Mouse (Mus musculus) embryo, embryonic 11 days (tissue): ENCODE results near the gene Phf19.

Experiments
- DNase-seq: peaks from one replicate; pipeline ENCODE4 v3.0.0-alpha.2; 2015

Phf19 gene

DNA sequence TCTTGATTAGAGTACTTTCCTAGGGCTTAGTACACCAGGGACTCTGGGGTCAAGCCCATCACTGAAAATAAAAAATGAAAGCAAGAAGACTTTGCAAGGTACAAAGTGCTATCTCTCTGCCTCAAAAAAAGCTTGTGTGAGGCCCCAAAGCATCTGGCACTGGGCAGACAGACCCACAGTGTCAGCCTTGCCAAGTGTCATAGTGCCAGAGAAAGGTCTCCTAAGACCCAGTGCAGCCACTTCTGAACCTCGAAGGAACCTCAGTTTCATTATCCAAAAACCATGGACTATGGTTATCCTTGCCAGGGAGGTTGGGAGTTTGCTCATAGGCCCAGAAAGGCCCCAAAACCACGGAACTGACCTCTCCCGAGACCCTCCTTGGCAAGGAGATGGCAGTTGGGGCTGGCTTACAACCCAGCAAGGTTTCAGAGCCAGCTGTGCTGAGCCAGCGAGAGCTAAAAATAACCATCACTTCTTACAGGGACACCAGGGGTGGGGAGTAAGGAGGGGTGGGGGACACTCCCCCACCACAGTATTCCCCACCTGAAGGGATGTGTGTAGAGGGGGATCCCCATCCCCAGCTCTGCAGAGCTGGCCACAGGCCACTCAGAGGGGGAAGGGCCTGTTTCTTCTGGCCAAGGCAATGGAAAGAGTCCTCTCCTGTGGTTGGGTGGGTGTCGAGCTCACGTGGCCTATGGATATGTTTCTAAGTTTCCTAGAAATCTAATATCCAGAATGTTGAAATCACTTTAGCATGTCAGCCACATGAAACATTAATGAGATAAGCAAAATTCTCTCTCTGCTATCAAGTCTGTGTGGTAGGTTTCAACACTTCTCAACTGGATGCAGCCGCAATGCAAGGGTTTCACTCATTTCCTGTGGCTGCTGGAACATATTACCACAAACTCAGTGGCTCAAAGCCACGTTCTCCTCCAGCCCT lies 24.7 kb upstream of the Phf19 start:
- no peak for DNase-seq

DNA sequence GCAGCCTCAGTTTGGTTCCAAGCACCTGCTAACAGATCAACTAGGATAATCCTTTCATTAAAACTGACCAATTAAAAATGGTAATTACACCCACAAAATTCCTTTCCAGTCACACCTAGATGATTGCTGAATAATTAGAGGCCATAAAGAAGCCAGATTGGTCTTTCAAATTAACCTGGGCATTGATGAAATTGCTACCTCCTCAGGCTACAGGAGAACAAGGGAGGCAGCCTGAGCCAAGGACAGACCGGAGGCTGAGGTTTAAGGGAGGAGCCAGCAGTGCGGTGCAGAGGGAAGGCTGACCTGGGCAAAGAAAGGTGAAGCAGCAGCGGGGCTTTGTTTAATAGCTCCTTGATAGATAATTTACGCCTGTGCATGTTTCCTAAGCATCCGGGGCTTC lies 23.6 kb upstream of the Phf19 start:
- DNase-seq: no peak

DNA sequence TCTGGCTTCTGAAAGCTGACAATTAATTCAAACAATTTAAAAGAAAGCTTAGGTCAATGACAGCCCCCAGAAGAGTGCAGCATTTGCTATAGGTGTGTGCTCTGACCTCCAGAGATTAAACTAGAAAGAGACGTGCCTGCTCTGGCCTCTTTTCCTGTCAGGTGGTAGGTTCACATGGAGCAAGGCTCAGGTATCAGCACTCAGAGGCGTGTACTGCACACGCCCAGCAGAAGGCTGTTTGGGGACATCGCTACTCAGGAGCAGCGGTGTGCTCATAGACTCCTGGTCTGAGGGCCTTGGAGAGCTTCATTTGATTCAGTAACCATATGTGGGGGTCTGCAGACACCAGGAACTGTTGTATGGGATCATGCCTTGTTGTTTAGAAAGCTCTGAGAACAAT lies 13.5 kb upstream of the Phf19 start:
- DNase-seq: no peak

DNA sequence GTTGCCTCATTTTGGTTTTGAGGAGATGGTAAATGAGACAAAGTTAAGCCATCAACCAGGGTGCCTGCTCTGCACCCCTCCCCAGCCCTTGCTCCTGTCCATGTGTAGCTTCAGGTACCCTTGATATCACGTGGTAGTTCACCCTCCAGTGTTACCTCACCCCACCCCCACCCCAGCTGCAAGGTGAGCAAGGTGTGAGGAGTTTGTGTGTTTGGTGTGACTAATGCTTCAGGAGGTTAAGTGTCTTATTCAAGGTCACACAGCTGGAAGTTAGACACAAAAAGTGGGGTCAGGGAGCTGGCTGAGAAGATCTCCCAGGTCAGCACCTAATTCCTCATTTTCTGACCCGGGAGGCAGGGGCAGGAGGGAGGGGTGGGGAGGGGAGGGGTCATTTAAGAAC lies 8.9 kb upstream of the Phf19 start:
- no peak for DNase-seq

DNA sequence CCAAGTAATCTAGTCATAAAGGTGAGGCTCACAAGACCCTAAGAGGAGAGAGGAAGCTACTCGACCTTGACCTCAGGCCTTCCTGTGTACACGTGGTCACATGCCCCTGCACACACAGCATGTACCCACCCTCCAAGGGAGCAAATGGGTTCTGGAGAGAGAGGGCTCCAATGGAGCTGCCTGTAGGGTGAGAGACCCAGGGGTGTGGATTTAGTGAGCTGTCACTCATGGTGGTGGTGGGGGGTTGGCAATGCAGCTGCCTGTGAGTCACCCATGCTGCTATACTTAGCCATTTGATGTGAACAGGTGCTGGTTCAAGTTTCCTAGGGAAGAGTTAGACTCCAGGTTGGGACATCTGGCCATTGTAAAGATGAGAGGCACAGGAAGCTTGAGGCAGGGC lies 6.3 kb upstream of the Phf19 start:
- DNase-seq: no peak

DNA sequence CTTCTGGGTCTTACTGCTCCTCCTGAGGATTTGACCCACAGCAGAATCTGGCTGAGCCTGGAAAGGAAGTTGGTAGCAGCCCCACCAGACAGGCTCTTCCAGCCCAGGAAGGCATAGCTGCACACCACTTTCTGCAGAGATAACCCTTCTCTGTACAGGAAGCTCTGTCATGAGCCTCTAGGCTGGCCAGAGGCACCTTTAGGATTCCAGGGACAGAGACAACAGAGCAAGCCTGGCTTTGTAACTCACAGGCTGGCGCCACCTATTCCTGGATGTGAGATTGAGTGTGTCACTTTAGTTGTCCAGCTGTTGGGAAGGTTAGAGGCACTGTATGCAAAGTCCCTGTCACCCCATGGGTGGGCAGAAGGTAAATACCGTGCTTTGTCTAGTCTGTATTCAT lies 1.3 kb upstream of the Phf19 start:
- DNase-seq: no peak

DNA sequence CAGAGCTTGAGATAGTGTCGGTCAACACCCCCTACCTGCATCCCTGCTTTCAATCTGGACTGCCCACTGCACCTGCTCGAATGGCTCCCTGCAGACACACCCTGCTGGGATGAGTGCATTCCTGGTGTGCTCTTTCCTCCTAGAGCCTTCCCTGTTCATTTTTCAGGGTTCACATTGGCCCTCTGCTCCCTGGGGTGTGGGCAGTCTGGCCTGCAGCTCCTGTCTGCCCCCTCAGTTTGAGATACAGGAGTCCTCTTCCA lies 927 bp upstream of the Phf19 start:
- no peak for DNase-seq

DNA sequence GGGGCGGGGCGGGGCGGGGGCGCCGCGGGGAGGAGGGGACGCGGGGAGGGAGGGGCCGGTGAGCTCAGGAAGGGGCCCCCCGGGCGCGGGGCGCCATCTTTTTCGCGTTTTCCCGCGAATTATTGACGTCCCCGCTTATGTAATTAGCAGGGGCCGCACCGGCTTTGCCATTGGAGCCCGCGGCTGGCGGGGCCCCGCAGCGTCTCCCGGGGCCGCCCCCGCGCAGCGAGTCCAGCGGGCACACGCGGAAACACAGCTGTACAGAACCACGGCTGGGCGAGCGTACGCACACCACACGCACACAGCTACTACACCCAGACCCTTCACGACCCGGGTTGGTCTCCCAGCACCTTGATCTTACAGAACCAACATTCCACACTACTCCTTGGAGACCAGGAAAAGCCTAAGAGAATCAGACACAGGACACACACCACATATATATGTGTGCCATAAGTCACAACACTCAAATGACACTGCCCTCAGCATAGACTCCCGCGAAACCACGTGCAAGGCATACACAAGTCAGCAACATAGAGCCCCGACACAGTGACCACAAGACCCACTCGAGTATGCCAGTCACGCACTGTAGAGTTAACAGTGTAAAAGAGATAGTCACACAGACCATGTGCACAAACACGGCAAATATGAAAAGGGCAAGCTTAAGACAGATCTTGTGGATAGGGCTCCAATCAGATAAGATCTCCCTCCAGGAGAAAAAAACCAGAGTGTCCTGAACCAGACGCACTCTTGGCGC lies 420 bp upstream of the Phf19 start:
- DNase-seq: peak; percentile 71

DNA sequence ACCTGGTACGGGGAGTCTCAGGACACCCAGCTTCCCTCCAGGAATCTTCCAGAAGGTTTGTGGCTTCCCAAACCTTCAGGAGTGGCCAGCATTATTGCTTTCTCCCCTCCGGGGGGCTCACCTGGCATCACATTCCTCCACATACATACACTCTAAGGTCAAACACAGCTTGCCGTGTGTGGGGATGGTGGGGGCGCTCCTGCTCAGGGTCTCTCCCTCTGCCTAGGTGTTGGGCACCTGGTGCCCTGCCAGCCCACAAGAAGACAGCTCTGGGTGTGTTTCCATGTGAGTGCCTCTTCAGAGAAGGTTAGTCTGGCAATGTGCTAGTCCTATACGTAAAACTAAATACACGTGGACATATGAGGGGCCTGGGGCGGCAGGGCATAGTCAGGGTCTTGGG lies 1.2 kb downstream of the Phf19 start:
- no peak for DNase-seq

DNA sequence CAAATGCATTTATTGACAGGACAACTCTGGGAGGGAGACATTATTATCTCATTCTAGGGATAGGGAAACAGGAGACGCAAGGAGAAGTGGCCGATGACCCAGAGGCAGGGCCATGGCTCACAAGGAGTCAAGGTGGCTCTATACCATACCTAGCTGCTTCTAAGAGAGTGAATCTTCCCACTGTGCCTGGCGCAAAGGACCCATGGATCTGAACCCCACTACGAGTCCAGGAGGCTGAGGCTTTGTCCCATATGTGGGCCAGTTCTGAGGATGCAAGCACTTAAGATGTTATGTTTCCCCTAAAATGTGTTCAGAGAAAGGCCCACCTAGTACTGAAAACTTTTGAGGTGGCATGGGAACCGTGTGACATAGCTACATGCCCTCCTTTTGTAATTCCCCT lies 2.0 kb downstream of the Phf19 start:
- no peak for DNase-seq

DNA sequence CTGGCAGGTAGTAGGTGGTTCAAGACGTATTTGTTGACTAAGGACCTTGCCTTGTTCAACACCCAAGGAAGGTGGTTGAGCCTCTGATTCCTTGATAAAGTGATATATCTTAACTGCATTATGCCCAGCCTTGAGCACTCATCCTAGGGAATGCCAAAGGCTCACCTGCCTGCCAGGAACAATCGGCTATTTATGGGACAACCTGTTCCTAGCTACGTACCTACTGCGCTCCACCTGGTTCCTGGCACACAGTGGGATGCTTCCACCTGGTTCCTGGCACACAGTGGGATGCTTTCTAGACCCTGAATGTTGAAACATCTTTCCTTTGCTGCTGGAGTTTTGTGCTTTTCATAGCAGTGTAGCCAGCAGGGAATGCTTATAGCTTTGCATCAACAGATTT lies 4.1 kb downstream of the Phf19 start:
- DNase-seq: no peak

DNA sequence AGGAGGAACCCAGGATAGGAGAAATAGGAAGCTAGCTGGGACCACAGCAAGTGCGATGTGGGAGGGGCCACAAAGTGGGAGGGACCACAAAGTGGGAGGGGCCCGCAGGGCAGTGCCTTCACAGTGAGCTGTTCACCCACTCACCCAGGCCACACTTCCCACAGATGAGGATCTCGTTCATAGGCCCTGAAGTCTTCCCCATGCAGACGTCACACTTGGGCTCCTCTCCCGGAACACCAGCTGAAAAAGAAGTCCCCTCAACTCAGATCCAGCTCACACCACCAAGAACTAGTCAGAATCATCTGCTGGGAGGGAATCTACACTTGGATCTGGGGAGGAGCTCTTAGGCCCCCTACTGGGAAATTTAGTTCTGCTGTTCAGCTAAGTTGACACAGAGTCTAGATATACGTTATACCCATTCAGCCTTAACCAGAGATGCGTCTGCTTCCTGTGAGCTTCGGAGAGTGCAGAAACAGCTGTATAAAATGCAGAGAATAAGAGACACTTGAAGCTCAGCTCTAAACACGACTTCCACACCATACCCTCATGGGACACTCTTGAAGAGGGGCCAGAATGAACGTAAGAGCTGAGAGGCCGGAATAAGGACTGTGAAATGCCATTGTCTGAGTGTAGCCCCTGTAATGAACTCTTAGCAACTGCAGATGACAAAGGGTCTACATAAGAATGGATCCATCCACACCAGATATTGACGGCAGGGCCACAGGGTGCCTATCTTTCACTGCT lies 6.8 kb downstream of the Phf19 start:
- DNase-seq: no peak

DNA sequence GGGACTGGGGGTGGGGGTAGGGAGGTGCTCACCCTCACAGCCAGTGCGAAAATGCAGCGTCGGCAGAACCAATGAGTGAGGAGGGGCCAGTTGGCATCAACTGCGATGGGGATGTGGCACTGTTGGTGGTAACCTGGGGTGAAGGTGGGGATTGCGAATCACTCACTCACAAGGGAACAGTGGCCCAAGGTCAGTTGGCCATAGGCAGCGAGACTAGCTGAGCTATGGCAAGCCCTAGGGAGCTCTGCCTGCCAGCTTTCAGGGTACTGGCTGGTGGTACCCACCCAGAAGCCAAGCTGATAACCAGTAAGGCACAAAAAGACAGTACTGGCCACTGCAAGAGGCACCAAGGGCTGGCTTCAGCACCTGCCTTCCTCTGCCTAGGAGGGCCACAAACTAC lies 7.4 kb downstream of the Phf19 start:
- DNase-seq: no peak

DNA sequence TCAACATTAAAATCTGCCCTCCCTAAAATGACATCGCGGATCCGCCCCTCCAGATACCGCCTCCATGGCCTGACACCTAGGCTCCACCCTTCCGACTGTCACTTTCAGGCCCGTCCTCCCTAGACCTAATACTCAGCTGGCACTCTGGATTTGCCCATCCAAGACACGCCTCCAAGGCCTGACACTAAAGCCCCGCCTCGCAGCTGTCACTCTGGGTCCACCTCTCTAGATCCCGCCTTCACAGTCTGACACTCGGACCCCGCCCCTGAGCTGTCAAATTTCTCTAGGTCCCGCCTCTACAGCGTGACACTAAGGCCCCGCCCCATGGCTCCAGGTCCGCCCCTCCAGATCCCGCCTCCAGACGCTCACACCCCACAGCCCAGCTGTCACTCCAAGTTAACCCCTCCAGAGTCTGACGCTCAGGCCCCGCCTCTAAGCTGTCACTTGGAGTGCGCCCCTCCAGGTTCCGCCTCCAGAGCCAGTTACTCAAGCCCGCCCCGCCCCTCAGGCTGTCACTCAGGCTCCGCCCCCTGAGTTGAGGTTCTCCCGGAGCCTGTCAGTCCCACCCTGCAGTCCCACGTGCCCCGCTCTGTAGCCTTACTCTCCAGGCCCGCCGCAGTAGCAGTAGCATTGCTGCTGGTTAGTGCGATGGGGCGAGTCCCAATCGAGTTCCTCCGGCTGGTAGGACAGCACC lies 8.8 kb downstream of the Phf19 start:
- DNase-seq: peak; percentile 99

DNA sequence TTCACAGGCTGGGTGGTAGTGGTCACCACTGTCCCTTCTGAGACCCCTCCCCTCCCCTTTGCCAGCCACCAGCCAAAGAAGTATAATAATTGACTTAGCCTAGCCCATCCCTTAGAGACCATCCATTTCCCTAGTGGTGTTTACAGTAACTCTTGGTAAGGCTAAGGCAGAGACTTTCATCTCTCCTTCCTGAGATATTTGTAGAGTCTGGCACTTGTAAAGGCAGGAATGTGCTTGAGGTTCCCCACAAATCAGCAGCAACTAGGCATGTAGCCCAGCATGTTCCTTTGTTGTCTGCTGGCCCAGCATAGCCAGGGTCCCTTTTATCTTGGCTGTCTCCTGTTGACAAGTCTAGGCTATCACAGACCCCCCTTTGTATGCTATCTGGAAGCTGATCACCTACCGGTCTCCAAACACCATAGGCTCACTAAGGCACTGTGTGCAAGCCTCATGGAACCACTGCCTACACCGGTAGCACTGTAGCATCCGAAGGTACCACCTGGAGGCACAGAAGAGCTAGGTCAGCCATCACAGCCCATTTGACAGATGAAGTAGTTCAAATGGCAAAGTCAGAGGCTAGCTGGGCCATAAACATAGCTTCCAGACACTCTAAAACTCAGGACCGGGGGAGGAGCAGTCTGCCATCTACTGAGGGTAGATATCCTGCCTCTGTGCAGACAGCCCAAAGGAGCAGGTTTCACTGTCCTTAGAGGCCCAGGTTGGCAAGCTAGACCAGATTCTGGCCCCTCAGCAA lies 10.0 kb downstream of the Phf19 start:
- DNase-seq: no peak

DNA sequence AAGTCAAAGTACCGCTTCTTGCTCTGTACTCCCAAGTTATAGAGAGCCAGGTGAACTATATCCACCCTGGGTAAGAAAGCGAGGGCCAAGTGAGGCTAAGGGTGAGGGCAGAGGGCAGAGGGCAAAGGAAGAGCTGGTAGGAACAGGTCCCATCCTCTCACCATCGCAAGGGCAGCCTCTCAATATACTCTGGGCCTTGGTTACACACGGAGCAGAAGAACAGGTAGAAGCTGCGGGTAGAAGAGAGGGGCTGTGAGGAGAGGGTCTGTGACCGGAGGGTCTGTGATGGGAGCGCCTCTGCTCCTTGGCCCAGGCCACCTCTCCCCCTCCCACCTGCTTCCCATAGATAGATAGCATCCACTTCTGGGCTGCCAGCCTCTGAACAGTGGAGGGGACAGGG lies 10.6 kb downstream of the Phf19 start:
- DNase-seq: no peak

DNA sequence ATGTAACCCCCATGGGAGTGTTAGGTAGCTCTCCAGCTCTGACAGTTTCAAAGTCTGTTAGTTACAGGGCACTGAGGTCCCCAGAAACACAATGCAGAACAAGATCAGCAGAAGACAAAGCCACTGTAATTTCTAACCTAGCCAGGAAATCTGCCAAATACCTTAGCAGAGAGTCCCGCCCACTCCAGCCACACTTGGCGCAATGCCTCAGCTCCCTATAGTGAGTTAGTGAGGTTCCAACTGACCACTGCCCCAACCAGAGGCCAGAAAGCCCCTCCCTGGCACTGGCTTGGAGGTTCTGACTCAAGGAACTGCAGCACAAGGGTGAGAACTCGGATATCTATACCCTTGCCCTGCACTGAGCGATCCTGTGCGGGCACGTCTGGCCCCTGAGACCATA lies 11.1 kb downstream of the Phf19 start:
- no peak for DNase-seq

DNA sequence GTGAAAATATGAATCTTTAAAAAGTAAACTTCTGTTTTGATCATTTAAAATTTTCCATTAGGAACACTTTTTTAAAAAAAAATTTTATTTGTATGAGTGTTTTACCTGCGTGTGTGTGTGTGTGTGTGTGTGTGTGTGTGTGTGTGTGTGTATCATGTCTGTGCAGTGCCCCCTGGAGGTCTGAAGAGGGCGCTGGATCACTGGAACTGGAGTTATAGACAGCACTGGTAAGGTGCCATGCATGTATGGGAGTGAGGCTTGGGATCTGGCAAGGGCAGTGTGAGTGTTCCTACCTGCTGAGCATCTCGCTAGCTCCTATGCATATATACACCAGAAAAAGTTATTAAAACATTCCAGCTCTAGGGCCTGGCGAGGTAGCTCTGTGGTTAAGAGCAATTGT lies 12.1 kb downstream of the Phf19 start:
- no peak for DNase-seq

DNA sequence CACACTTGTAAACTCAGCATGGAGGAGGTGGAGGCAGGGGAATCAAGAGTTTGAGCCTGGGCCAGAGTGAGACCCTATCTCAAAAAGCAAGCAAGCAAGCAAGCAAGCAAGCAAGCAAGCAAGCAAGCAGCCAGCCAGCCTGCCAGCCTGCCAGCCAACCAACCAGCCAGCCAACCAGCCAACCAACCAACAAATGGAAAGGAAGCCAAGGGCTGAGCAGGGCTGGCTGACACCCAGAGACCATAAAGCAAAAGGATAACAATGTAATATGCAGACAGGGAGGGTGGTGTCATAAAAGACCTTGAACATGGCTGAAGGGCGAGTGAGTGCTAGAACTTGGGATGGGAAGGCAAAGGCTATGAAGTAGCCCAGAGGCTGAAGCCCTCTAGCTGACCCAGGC lies 13.4 kb downstream of the Phf19 start:
- DNase-seq: no peak

DNA sequence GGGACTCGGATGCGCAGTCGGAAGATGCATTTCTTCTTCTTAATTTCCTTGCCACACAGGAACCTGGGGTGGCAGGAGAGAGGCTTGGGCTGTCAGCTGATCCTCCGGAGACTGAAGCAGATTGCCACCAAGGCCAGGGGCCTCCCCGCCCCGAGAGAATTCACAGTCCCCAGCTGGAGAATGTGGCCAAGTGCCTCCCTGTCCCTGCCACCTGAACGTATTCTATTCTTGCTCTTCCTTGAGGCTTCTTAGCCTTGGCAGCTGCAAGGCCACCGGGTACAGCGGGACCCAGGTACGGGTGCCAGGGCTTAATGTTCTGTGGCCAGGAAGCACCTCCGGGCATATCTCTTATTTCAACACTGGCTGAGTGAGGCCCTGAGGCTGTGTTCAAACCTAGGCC lies 14.1 kb downstream of the Phf19 start:
- DNase-seq: no peak

DNA sequence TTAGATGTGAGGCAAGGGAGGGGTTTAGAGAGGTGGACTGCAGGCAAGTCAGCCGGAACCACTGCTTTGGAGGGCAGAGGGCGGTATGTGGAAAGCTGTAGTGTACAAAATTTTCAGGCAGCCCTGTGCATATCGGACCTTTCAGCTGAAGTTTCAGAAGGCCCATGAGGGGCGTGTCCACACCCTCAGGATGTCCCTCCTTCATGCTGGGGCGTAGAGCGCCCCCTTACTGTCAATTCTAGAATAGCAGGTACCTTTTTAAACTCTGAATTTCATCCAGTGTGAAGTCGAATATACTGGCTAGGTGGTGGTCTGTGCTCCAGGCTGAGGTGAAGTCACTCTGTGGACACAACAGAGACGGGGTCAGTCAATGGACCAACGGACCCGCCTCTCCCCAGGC lies 16.0 kb downstream of the Phf19 start:
- DNase-seq: peak; percentile 59

DNA sequence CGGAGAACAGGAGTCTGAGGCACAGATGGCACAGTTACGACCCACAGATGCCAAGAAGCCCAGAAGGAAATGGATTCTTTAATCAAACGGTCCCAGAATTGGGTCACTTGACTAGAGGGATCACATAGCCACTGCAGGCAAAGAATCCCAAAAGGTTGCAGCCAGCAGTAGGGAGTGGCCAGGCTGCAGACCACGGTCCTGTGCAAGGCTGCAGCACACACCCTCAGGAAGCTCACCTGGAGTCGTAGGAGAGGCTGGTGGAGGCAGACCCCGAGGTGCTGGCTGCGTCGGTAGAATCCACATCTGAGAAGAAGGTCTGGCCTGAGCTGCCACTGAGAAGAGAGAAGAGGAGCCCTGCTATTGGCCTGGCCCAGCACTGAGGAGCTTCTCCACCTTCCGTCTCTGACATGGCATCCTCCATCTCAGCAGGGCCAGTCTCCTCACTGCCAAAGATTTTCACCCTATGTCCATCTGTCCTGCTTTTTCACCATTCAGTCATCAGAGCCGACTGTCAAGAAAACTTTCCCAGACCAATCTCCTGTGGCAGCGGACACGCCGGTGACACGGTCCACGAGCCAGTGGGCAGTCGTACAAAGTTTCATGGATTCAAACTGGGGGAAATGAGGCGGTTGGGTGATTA lies 16.9 kb downstream of the Phf19 start:
- no peak for DNase-seq
